Mouse (Mus musculus) MEL (cell line): ENCODE data around the gene Scaper.

Experiments
- CTCF ChIP-seq, 3 experiments: IDR thresholded peaks in 2 of 3; conservative IDR thresholded peaks in 1 of 3; 2 replicates each; pipeline ENCODE4 v1.5.1; 2011 to 2012; ENCODE audit warnings: low read length in 3 of 3, low read depth in 2 of 3, mild to moderate bottlenecking in 2 of 3, improper control_type of control experiment in 1 of 3, inconsistent platforms in 1 of 3, mixed read lengths in 1 of 3, moderate library complexity in 1 of 3; ENCODE audit not compliant: control insufficient read depth in 1 of 3, insufficient read depth in 1 of 3, poor library complexity in 1 of 3, severe bottlenecking in 1 of 3
- EP300 ChIP-seq, 2 experiments: IDR thresholded peaks; 2 replicates each; pipeline ENCODE4 v1.6.1; 2011; ENCODE audit warnings: improper control_type of control experiment in 2 of 2, low read length in 2 of 2, low read depth in 1 of 2, mild to moderate bottlenecking in 1 of 2
- JUND ChIP-seq: IDR thresholded peaks from 2 replicates; pipeline ENCODE4 v1.6.1; 2011; ENCODE audit warnings: low read depth, mild to moderate bottlenecking, improper control_type of control experiment, low read length
- TAL1 ChIP-seq: IDR thresholded peaks from 2 replicates; pipeline ENCODE4 v1.6.1; 2012; ENCODE audit warnings: mild to moderate bottlenecking, inconsistent platforms, low read length, moderate library complexity, mixed read lengths

DNA sequence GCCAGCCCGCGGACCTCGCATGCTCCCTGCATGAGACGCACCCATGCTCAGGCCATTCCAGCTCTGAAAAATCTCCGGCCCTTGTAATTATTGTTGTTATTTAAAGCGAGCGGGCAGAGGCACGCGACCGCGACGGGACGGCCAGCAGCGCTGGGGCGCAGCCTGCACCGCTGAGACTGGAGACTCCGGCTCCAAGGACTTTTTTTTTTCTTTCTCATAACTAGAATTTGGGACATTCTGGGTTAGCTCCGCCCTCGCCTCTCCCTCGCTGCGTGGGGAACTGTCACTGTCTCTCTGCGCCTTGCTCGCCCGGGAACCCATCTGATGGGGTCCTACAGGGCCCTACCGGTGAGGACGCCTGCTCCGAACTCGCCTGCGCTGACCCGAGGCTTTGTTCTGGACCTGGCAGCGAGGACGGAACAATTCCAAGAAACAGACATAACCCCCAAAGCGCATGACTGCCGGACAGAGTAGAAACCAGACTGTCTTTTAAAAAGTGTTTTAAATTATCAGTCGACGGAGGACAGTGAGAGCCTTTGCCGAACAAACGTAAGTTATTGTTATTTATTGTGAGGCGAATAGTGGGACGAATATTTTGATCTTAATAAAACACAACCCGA, 392.3 kb downstream of the Scaper start:
- TF ChIP-seq TAL1 (no peak), EP300 (IDR thresholded peaks at IDR 0.05; ENCODE audit: low read depth in 1 of 2, low read length in 2 of 2) (no peak), CTCF (IDR thresholded peaks at IDR 0.05 in 2 of 3, conservative IDR thresholded peaks at IDR 0.05 in 1 of 3; ENCODE audit: control insufficient read depth in 1 of 3, insufficient read depth in 1 of 3, low read depth in 2 of 3, low read length in 3 of 3, poor library complexity in 1 of 3, severe bottlenecking in 1 of 3) (no peak), JUND (no peak)
